Mouse (Mus musculus): ENCODE measurements around the gene Epha10. TPM values are rescaled to one million over a fixed set of nuclear protein-coding genes. Genes with fewer than 3 reads are reported as not detected.
A peak's percentile ranks its signal among the peaks of the same experiment; 100 is the strongest.
"Not testable (repeated sequence)": the region's sequence is repeated elsewhere in the genome, so short reads cannot be mapped to it uniquely, and the experiment has no call there.

Epha10 gene
- polyA plus RNA-seq, 1 experiment, result 7.2 TPM

GRCm38 (mm10) chr4:124936613-124937471, 56.1 kb downstream of the Epha10 start, which contains the start of gene 9930104L06Rik:
9930104L06Rik (plus strand) TSS chr4:124937048.
- TF ChIP-seq POLR2A (IDR thresholded peaks at IDR 0.05; ENCODE audit: control insufficient read depth, low read depth, low read length) (peak; percentile 89), CTCF (IDR thresholded peaks at IDR 0.05; ENCODE audit: control insufficient read depth, insufficient read depth, insufficient replicate concordance, low read depth, low read length) (no peak)
- Histone ChIP-seq H3K27ac (ENCODE audit: control insufficient read depth, insufficient read depth, low read depth, low read length) (peak within 1 kb of the TSS; percentile 99), H3K36me3 (ENCODE audit: control insufficient read depth, insufficient read depth, low read length) (peaks cover 5% of the 10 kb centered on the region), H3K4me3 (ENCODE audit: control insufficient read depth, low read depth, low read length) (peak within 1 kb of the TSS; percentile 100), H3K4me1 (ENCODE audit: control insufficient read depth, insufficient read depth, low read length) (peaks cover 3% of the 10 kb centered on the region), H3K27me3 (ENCODE audit: control insufficient read depth, insufficient read depth, low read length) (no peaks in the 10 kb centered on the region)

GRCm38 (mm10) chr4:124939211-124939610, 58.5 kb downstream of the Epha10 start, which contains the start of gene Cdca8:
Cdca8 (minus strand) TSS chr4:124939311.
- H3K36me3 ChIP-seq (ENCODE audit: control insufficient read depth, insufficient read depth, low read length); H3K27me3 ChIP-seq (ENCODE audit: control insufficient read depth, insufficient read depth, low read length); H3K4me1 ChIP-seq (ENCODE audit: control insufficient read depth, insufficient read depth, low read length); H3K4me3 ChIP-seq (ENCODE audit: control insufficient read depth, low read depth, low read length); H3K27ac ChIP-seq (ENCODE audit: control insufficient read depth, insufficient read depth, low read depth, low read length): not testable (repeated sequence)

GRCm38 (mm10) chr4:124943022-124943421, 62.3 kb downstream of the Epha10 start:
- TF ChIP-seq POLR2A (IDR thresholded peaks at IDR 0.05; ENCODE audit: control insufficient read depth, low read depth, low read length) (no peak), CTCF (IDR thresholded peaks at IDR 0.05; ENCODE audit: control insufficient read depth, insufficient read depth, insufficient replicate concordance, low read depth, low read length) (peak; percentile 85; the same call in 1 of the 2 replicates)
- Histone ChIP-seq H3K27me3 (ENCODE audit: control insufficient read depth, insufficient read depth, low read length) (no peaks in the 10 kb centered on the region), H3K27ac (ENCODE audit: control insufficient read depth, insufficient read depth, low read depth, low read length) (no peak overlapping the region), H3K36me3 (ENCODE audit: control insufficient read depth, insufficient read depth, low read length) (peaks cover 5% of the 10 kb centered on the region), H3K4me1 (ENCODE audit: control insufficient read depth, insufficient read depth, low read length) (no peaks in the 10 kb centered on the region), H3K4me3 (ENCODE audit: control insufficient read depth, low read depth, low read length) (no peak overlapping the region)

GRCm38 (mm10) chr4:124943781-124944180, 63.1 kb downstream of the Epha10 start:
- H3K27me3 ChIP-seq (ENCODE audit: control insufficient read depth, insufficient read depth, low read length), result no peaks in the 10 kb centered on the region
- H3K4me1 ChIP-seq (ENCODE audit: control insufficient read depth, insufficient read depth, low read length), result no peaks in the 10 kb centered on the region
- peaks cover 4% of the 10 kb centered on the region for H3K36me3 ChIP-seq (ENCODE audit: control insufficient read depth, insufficient read depth, low read length)
- H3K27ac ChIP-seq (ENCODE audit: control insufficient read depth, insufficient read depth, low read depth, low read length), result no peak overlapping the region
- TF ChIP-seq CTCF (IDR thresholded peaks at IDR 0.05; ENCODE audit: control insufficient read depth, insufficient read depth, insufficient replicate concordance, low read depth, low read length) (no peak), POLR2A (IDR thresholded peaks at IDR 0.05; ENCODE audit: control insufficient read depth, low read depth, low read length) (no peak)
- H3K4me3 ChIP-seq (ENCODE audit: control insufficient read depth, low read depth, low read length), result no peak overlapping the region

- H3K27ac ChIP-seq (ENCODE audit: control insufficient read depth, insufficient read depth, low read depth, low read length), result no peak overlapping the region
- TF ChIP-seq POLR2A (IDR thresholded peaks at IDR 0.05; ENCODE audit: control insufficient read depth, low read depth, low read length), result no peak
- TF ChIP-seq CTCF (IDR thresholded peaks at IDR 0.05; ENCODE audit: control insufficient read depth, insufficient read depth, insufficient replicate concordance, low read depth, low read length), result no peak
- H3K4me1 ChIP-seq (ENCODE audit: control insufficient read depth, insufficient read depth, low read length), result no peaks in the 10 kb centered on the region
- H3K4me3 ChIP-seq (ENCODE audit: control insufficient read depth, low read depth, low read length), result no peak overlapping the region
- no peaks in the 10 kb centered on the region for H3K27me3 ChIP-seq (ENCODE audit: control insufficient read depth, insufficient read depth, low read length)
- peaks cover 2% of the 10 kb centered on the region; the same call in 1 of the 2 replicates for H3K36me3 ChIP-seq (ENCODE audit: control insufficient read depth, insufficient read depth, low read length)
These were observed 64.3 kb downstream of the Epha10 start for GRCm38 (mm10) chr4:124944961-124945360.

GRCm38 (mm10) chr4:124949488-124949887, 68.8 kb downstream of the Epha10 start:
- no peak overlapping the region for H3K27ac ChIP-seq (ENCODE audit: control insufficient read depth, insufficient read depth, low read depth, low read length)
- no peaks in the 10 kb centered on the region for H3K27me3 ChIP-seq (ENCODE audit: control insufficient read depth, insufficient read depth, low read length)
- H3K36me3 ChIP-seq (ENCODE audit: control insufficient read depth, insufficient read depth, low read length), result no peaks in the 10 kb centered on the region
- no peaks in the 10 kb centered on the region for H3K4me1 ChIP-seq (ENCODE audit: control insufficient read depth, insufficient read depth, low read length)
- no peak overlapping the region for H3K4me3 ChIP-seq (ENCODE audit: control insufficient read depth, low read depth, low read length)
- TF ChIP-seq CTCF (IDR thresholded peaks at IDR 0.05; ENCODE audit: control insufficient read depth, insufficient read depth, insufficient replicate concordance, low read depth, low read length) (no peak), POLR2A (IDR thresholded peaks at IDR 0.05; ENCODE audit: control insufficient read depth, low read depth, low read length) (no peak)

GRCm38 (mm10) chr4:124950181-124951035, 69.7 kb downstream of the Epha10 start:
- Histone ChIP-seq H3K4me1 (ENCODE audit: control insufficient read depth, insufficient read depth, low read length) (no peaks in the 10 kb centered on the region), H3K27ac (ENCODE audit: control insufficient read depth, insufficient read depth, low read depth, low read length) (no peak overlapping the region), H3K27me3 (ENCODE audit: control insufficient read depth, insufficient read depth, low read length) (no peaks in the 10 kb centered on the region), H3K36me3 (ENCODE audit: control insufficient read depth, insufficient read depth, low read length) (no peaks in the 10 kb centered on the region), H3K4me3 (ENCODE audit: control insufficient read depth, low read depth, low read length) (no peak overlapping the region)
- TF ChIP-seq CTCF (IDR thresholded peaks at IDR 0.05; ENCODE audit: control insufficient read depth, insufficient read depth, insufficient replicate concordance, low read depth, low read length) (no peak), POLR2A (IDR thresholded peaks at IDR 0.05; ENCODE audit: control insufficient read depth, low read depth, low read length) (no peak)
